Mouse (Mus musculus): ENCODE data around the gene Mettl24. TPM values are rescaled to one million over a fixed set of nuclear protein-coding genes. Genes with fewer than 3 reads are reported as not detected.

The Mettl24 gene
- polyA plus RNA-seq, 1 experiment from 2014 or later = 0.53 TPM

DNA sequence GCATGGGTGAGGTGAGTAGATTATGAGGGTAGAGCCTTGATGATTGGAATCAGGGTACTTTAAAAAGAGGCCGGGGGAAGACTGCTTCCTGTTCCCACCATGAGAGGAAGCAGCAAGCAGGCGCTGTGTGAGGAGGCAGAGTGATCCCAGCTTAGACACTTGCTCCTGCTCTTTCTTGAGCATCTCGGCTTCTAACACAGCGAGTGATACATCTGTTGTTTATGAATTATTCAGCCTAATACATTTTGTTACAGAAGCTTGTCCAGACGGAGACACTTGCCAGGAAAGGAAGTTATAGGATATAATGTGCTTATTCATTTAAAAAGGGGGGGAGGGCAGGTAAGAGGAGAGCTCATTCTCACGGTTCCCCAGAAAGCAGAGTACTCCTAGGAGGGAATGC lies 142.9 kb downstream of the Mettl24 start:
- Histone ChIP-seq H3K4me1 (ENCODE audit: control insufficient read depth, insufficient read depth, low read length) (no peaks in the 10 kb centered on the region), H3K36me3 (ENCODE audit: control insufficient read depth, insufficient read depth, low read length) (no peaks in the 10 kb centered on the region), H3K4me2 (no peak overlapping the region), H3K9me3 (ENCODE audit: control insufficient read depth, low read length) (no peaks in the 10 kb centered on the region), H3K27me3 (ENCODE audit: control insufficient read depth, insufficient read depth, low read length) (no peaks in the 10 kb centered on the region), H3K27ac (ENCODE audit: low read depth, low read length) (no peak overlapping the region), H3K4me3 (ENCODE audit: low read depth, low read length) (no peak overlapping the region), H3K9ac (ENCODE audit: low read length) (no peak overlapping the region)
- ATAC-seq (ENCODE audit: low FRiP score) (no peak), DNase-seq (ENCODE audit: low spot score, missing footprints) (no peak)
- 83% methylated on average over 6 of the region's 6 CpGs for WGBS

DNA sequence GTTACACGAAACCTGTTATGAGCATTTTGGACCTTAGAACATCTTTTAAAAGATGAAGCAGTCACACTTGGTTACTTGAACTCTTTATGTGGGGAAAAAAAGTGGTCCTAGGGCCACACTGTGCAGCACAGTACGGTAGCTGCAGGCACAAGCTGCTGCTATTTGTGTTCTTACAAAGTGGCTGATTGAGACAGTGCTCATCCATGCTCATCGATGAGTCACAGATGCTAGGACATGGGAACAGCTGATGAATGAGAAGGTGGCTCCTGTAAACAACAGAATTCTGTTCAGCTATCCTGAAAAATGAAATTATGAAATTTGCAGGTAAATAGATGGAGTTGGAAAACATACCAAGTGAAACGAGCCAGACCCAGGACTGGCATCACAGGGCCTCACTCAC lies 144.6 kb downstream of the Mettl24 start:
- H3K27ac ChIP-seq (ENCODE audit: low read depth, low read length) = no peak overlapping the region
- 93% methylated on average over 4 of the region's 4 CpGs for WGBS
- no peaks in the 10 kb centered on the region for H3K27me3 ChIP-seq (ENCODE audit: control insufficient read depth, insufficient read depth, low read length)
- no peak overlapping the region for H3K4me2 ChIP-seq
- no peak for ATAC-seq (ENCODE audit: low FRiP score)
- H3K9ac ChIP-seq (ENCODE audit: low read length) = no peak overlapping the region
- H3K9me3 ChIP-seq (ENCODE audit: control insufficient read depth, low read length) = no peaks in the 10 kb centered on the region
- no peak for DNase-seq (ENCODE audit: low spot score, missing footprints)
- H3K4me3 ChIP-seq (ENCODE audit: low read depth, low read length) = no peak overlapping the region
- H3K4me1 ChIP-seq (ENCODE audit: control insufficient read depth, insufficient read depth, low read length) = no peaks in the 10 kb centered on the region
- no peaks in the 10 kb centered on the region for H3K36me3 ChIP-seq (ENCODE audit: control insufficient read depth, insufficient read depth, low read length)

DNA sequence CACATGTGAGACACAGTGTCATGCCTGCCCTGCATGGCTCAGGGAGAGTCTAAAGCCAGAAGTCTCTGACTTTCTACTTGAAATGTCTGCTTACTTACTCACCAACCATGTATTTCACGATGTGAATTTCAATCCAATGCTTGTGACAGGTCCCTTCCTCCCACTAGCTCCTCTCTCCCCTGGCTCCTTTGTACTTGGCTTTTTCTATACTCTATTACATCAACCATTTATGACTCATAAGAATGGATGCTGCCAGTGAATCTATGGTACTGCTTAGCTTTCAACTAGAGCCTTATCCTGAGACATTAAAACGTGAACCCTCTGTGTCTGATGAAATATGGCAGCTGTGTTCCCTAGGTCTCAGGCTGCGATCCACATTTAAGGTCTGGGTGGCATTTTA lies 147.2 kb downstream of the Mettl24 start:
- peaks cover 2% of the 10 kb centered on the region; the same call in 1 of the 2 replicates for H3K36me3 ChIP-seq (ENCODE audit: control insufficient read depth, insufficient read depth, low read length)
- WGBS = 89% methylated on average over 3 of the region's 3 CpGs
- DNase-seq (ENCODE audit: low spot score, missing footprints) (no peak), ATAC-seq (ENCODE audit: low FRiP score) (no peak)
- no peak overlapping the region for H3K4me2 ChIP-seq
- H3K9ac ChIP-seq (ENCODE audit: low read length) = no peak overlapping the region
- H3K9me3 ChIP-seq (ENCODE audit: control insufficient read depth, low read length) = no peaks in the 10 kb centered on the region
- no peak overlapping the region for H3K27ac ChIP-seq (ENCODE audit: low read depth, low read length)
- H3K4me3 ChIP-seq (ENCODE audit: low read depth, low read length) = no peak overlapping the region
- no peaks in the 10 kb centered on the region for H3K27me3 ChIP-seq (ENCODE audit: control insufficient read depth, insufficient read depth, low read length)
- H3K4me1 ChIP-seq (ENCODE audit: control insufficient read depth, insufficient read depth, low read length) = no peaks in the 10 kb centered on the region

DNA sequence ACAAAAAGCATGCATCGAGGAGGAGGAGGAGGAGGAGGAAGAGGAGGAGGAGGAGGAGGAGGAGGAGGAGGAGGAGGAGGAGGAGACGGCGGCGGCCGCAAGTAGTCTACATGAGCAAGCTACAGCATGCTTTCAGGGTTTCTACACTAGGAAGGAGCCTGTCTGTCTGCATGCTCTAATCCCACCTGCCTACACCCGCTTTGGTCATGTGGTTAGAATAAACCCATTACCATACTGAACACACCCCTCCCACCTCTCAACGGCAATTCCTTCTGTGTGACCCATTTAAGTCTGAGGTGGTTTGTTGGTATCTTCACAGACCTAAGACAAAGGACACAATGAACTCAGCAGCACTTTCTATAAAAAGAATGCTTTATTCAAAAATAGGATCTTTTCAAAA lies 148.2 kb downstream of the Mettl24 start:
- Histone ChIP-seq H3K27ac (ENCODE audit: low read depth, low read length) (no peak overlapping the region), H3K4me3 (ENCODE audit: low read depth, low read length) (no peak overlapping the region), H3K9ac (ENCODE audit: low read length) (no peak overlapping the region), H3K4me2 (no peak overlapping the region), H3K36me3 (ENCODE audit: control insufficient read depth, insufficient read depth, low read length) (peaks cover 2% of the 10 kb centered on the region; the same call in 1 of the 2 replicates), H3K4me1 (ENCODE audit: control insufficient read depth, insufficient read depth, low read length) (no peaks in the 10 kb centered on the region), H3K27me3 (ENCODE audit: control insufficient read depth, insufficient read depth, low read length) (no peaks in the 10 kb centered on the region), H3K9me3 (ENCODE audit: control insufficient read depth, low read length) (no peaks in the 10 kb centered on the region)
- ATAC-seq (ENCODE audit: low FRiP score) (no peak), DNase-seq (ENCODE audit: low spot score, missing footprints) (no peak)
- 94% methylated on average over 6 of the region's 7 CpGs for WGBS

DNA sequence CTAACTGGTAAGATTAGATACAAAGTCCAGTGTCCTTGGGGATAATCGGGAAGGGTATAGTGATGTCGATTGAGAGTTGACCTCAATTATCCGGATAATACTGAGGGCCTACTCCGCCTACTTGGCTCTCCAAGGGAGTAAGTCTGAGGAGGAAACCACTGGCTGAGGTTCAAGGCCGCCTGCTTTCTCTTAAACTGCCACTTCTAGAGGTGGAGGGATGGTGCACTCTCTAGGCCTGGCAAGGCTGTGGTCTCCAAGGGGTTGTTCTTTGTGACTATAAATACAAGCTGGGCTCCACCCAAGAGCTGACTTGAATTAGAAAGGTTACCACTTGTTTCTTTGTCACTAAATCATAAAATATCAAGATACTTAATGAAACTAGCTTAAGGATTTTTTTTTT lies 157.0 kb downstream of the Mettl24 start:
- no peaks in the 10 kb centered on the region for H3K9me3 ChIP-seq (ENCODE audit: control insufficient read depth, low read length)
- no peak overlapping the region for H3K9ac ChIP-seq (ENCODE audit: low read length)
- H3K4me3 ChIP-seq (ENCODE audit: low read depth, low read length) = no peak overlapping the region
- no peaks in the 10 kb centered on the region for H3K36me3 ChIP-seq (ENCODE audit: control insufficient read depth, insufficient read depth, low read length)
- 92% methylated on average over 5 of the region's 5 CpGs for WGBS
- no peak overlapping the region for H3K27ac ChIP-seq (ENCODE audit: low read depth, low read length)
- H3K4me1 ChIP-seq (ENCODE audit: control insufficient read depth, insufficient read depth, low read length) = no peaks in the 10 kb centered on the region
- ATAC-seq (ENCODE audit: low FRiP score) = no peak
- H3K27me3 ChIP-seq (ENCODE audit: control insufficient read depth, insufficient read depth, low read length) = no peaks in the 10 kb centered on the region
- no peak for DNase-seq (ENCODE audit: low spot score, missing footprints)
- no peak overlapping the region for H3K4me2 ChIP-seq

DNA sequence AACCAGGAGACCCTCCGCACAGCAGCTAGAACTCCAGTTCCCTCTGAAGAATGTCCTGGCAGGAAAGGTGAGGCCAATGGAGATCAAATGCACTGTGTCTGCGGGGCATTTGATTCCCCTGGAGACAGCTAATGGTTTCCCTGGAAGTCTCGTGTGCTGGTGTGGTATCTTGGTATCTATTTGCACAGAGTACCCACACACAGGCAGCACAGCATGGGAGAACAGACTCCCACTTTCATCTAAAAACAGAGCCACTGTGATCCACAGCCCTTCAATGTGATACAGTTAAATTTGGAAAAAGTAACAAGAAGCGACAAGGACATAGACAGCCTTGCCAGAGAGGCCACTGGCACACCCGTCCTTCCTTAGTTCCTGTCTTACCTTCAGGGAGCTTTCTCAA lies 160.8 kb downstream of the Mettl24 start:
- Histone ChIP-seq H3K4me3 (ENCODE audit: low read depth, low read length) (no peak overlapping the region), H3K9ac (ENCODE audit: low read length) (no peak overlapping the region), H3K4me2 (no peak overlapping the region), H3K27ac (ENCODE audit: low read depth, low read length) (no peak overlapping the region), H3K27me3 (ENCODE audit: control insufficient read depth, insufficient read depth, low read length) (no peaks in the 10 kb centered on the region), H3K9me3 (ENCODE audit: control insufficient read depth, low read length) (no peaks in the 10 kb centered on the region), H3K36me3 (ENCODE audit: control insufficient read depth, insufficient read depth, low read length) (no peaks in the 10 kb centered on the region), H3K4me1 (ENCODE audit: control insufficient read depth, insufficient read depth, low read length) (no peaks in the 10 kb centered on the region)
- WGBS = 81% methylated on average over 5 of the region's 5 CpGs
- ATAC-seq (ENCODE audit: low FRiP score) (no peak), DNase-seq (ENCODE audit: low spot score, missing footprints) (no peak)

DNA sequence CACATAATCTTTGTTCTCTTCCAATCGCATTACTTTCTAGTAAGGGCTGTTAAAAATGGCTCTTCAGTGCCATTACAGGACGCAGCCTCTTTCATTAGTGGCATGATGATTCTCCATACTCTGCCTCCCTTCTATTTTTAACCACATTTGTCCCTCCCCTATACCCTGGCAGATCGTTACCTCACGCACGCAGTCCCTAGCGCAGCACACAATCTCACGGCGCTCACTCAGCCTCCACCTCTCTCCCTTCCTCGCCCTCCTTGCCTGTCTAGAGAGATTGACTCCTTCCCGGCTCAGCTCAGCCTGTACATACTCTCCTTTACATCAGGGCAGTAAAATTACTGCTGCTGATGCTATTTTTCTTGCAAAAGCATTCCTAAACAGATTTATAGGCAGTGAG lies 161.5 kb downstream of the Mettl24 start:
- H3K36me3 ChIP-seq (ENCODE audit: control insufficient read depth, insufficient read depth, low read length) = no peaks in the 10 kb centered on the region
- DNase-seq (ENCODE audit: low spot score, missing footprints) (no peak), ATAC-seq (ENCODE audit: low FRiP score) (no peak)
- 90% methylated on average over 10 of the region's 10 CpGs for WGBS
- H3K4me3 ChIP-seq (ENCODE audit: low read depth, low read length) = no peak overlapping the region
- no peak overlapping the region for H3K9ac ChIP-seq (ENCODE audit: low read length)
- H3K4me1 ChIP-seq (ENCODE audit: control insufficient read depth, insufficient read depth, low read length) = no peaks in the 10 kb centered on the region
- no peak overlapping the region for H3K4me2 ChIP-seq
- no peaks in the 10 kb centered on the region for H3K27me3 ChIP-seq (ENCODE audit: control insufficient read depth, insufficient read depth, low read length)
- no peaks in the 10 kb centered on the region for H3K9me3 ChIP-seq (ENCODE audit: control insufficient read depth, low read length)
- H3K27ac ChIP-seq (ENCODE audit: low read depth, low read length) = no peak overlapping the region

DNA sequence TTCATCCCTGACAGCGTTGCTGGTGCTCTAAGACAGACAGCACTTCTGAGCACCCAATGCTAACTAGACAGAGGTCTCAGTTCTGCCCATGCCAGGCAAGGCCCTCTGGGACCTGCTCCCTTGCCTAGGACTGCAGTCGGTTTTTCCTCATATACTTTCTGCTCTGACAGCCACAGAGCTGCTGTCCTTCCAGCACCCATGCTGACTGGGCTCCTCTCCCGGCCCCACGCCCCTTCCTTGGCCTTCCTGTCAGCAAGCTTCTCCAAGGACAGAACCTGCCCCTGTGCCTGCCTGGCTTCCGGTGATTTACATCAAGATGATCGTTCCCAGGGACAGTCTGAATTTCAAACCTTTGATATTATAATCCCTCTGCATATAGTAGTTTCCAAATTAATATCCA lies 162.5 kb downstream of the Mettl24 start:
- Histone ChIP-seq H3K27me3 (ENCODE audit: control insufficient read depth, insufficient read depth, low read length) (no peaks in the 10 kb centered on the region), H3K9me3 (ENCODE audit: control insufficient read depth, low read length) (no peaks in the 10 kb centered on the region), H3K4me2 (no peak overlapping the region), H3K27ac (ENCODE audit: low read depth, low read length) (no peak overlapping the region), H3K4me3 (ENCODE audit: low read depth, low read length) (no peak overlapping the region), H3K9ac (ENCODE audit: low read length) (no peak overlapping the region), H3K4me1 (ENCODE audit: control insufficient read depth, insufficient read depth, low read length) (no peaks in the 10 kb centered on the region), H3K36me3 (ENCODE audit: control insufficient read depth, insufficient read depth, low read length) (no peaks in the 10 kb centered on the region)
- ATAC-seq (ENCODE audit: low FRiP score) = no peak
- 90% methylated on average over 6 of the region's 6 CpGs for WGBS
- no peak for DNase-seq (ENCODE audit: low spot score, missing footprints)

DNA sequence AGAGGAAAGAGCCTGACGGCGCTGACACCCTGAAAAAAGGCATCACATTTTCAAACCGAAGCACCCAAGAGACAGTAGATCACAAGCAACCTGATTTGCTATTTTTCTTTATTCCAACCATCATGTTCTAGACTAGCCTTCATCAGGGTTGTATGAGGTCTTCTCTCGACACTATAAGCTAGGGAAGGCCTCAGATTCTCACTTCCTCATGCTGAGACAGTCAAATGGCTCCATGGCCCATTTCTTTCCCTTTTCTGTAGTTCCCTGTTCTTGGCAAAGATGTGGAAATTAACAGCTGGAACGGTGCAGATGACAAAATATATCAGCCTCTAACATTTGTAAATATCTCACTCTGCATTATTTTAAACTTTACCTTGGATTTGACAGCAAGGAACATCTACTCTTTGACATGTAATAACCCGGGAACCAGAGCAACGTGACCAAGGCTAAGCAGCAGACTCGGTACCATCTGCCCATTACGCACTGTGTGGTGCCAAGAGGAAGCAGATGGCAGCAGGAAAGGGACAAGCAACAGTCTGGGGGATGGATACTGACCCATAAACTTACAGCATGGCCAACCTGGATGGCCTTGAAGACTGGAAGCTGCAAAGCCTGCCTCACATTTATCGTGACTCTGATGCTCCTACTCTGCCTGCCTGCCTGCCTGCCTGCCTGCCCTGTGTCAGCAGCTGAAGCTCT lies 164.2 kb downstream of the Mettl24 start:
- H3K27ac ChIP-seq (ENCODE audit: low read depth, low read length) = no peak overlapping the region
- H3K27me3 ChIP-seq (ENCODE audit: control insufficient read depth, insufficient read depth, low read length) = no peaks in the 10 kb centered on the region
- H3K4me1 ChIP-seq (ENCODE audit: control insufficient read depth, insufficient read depth, low read length) = no peaks in the 10 kb centered on the region
- H3K9ac ChIP-seq (ENCODE audit: low read length) = no peak overlapping the region
- H3K9me3 ChIP-seq (ENCODE audit: control insufficient read depth, low read length) = no peaks in the 10 kb centered on the region
- no peak overlapping the region for H3K4me2 ChIP-seq
- DNase-seq (ENCODE audit: low spot score, missing footprints) = no peak
- 95% methylated on average over 10 of the region's 10 CpGs for WGBS
- no peak for ATAC-seq (ENCODE audit: low FRiP score)
- H3K4me3 ChIP-seq (ENCODE audit: low read depth, low read length) = no peak overlapping the region
- H3K36me3 ChIP-seq (ENCODE audit: control insufficient read depth, insufficient read depth, low read length) = no peaks in the 10 kb centered on the region

All from midbrain, embryonic 11.5 days (tissue).